Mouse (Mus musculus): Measurements from ENCODE around the gene Cd320. TPM values are rescaled to one million over a fixed set of nuclear protein-coding genes. Genes with fewer than 3 reads are reported as not detected.
"Not testable (repeated sequence)": the region's sequence is repeated elsewhere in the genome, so short reads cannot be mapped to it uniquely, and the experiment has no call there.

Cd320 gene
- polyA plus RNA-seq, 1 experiment from 2014 or later = 71.1 TPM

GRCm38 (mm10) chr17:33817184-33817968 lies 25.5 kb upstream of the Cd320 start:
- no peak for TF ChIP-seq CTCF (IDR thresholded peaks at IDR 0.05; ENCODE audit: low read depth)
- H3K9ac ChIP-seq = peak overlapping the region; percentile 78
- peaks cover 45% of the 10 kb centered on the region for H3K36me3 ChIP-seq (ENCODE audit: insufficient read depth)
- no peaks in the 10 kb centered on the region for H3K27me3 ChIP-seq (ENCODE audit: insufficient read depth, low read length)
- H3K4me3 ChIP-seq (ENCODE audit: low read depth, low read length) = peak overlapping the region; percentile 54
- H3K4me1 ChIP-seq (ENCODE audit: insufficient read depth) = peaks cover 16% of the 10 kb centered on the region
- H3K9me3 ChIP-seq (ENCODE audit: low read depth, low read length) = no peaks in the 10 kb centered on the region
- DNase-seq (peak; percentile 97), ATAC-seq (ENCODE audit: insufficient read depth) (peak; percentile 96)
- WGBS = under 1% methylated on average over 89 of the region's 89 CpGs
- peak overlapping the region; percentile 93 for H3K4me2 ChIP-seq
- peak overlapping the region; percentile 86 for H3K27ac ChIP-seq (ENCODE audit: low read depth)

- Histone ChIP-seq H3K27me3 (ENCODE audit: insufficient read depth, low read length) (no peaks in the 10 kb centered on the region), H3K4me3 (ENCODE audit: low read depth, low read length) (peak overlapping the region; percentile 54), H3K9ac (peak overlapping the region; percentile 78), H3K4me1 (ENCODE audit: insufficient read depth) (peaks cover 11% of the 10 kb centered on the region; the same call in 1 of the 2 replicates), H3K9me3 (ENCODE audit: low read depth, low read length) (no peaks in the 10 kb centered on the region), H3K27ac (ENCODE audit: low read depth) (peak overlapping the region; percentile 79), H3K4me2 (peak overlapping the region; percentile 93), H3K36me3 (ENCODE audit: insufficient read depth) (peaks cover 51% of the 10 kb centered on the region)
- ATAC-seq (ENCODE audit: insufficient read depth) = peak; percentile 45
- 16% methylated on average over 33 of the region's 33 CpGs for WGBS
- peak; percentile 28 for DNase-seq
- TF ChIP-seq CTCF (IDR thresholded peaks at IDR 0.05; ENCODE audit: low read depth) = no peak
These were observed 24.8 kb upstream of the Cd320 start for GRCm38 (mm10) chr17:33817969-33818643.

- ATAC-seq (ENCODE audit: insufficient read depth) (no peak), DNase-seq (no peak)
- WGBS = 67% methylated on average over 1 of the region's 1 CpGs
- 0 out of 2 replicates have a peak, but pooled peaks cover 7% of the 10 kb centered on the region for H3K4me1 ChIP-seq (ENCODE audit: insufficient read depth)
- no peaks in the 10 kb centered on the region for H3K9me3 ChIP-seq (ENCODE audit: low read depth, low read length)
- H3K27me3 ChIP-seq (ENCODE audit: insufficient read depth, low read length) = no peaks in the 10 kb centered on the region
- H3K36me3 ChIP-seq (ENCODE audit: insufficient read depth) = peaks cover 60% of the 10 kb centered on the region
- peak overlapping the region; percentile 88 for H3K4me2 ChIP-seq
- peak overlapping the region; percentile 92; the same call in 1 of the 2 replicates for H3K9ac ChIP-seq
- H3K4me3 ChIP-seq (ENCODE audit: low read depth, low read length) = peak overlapping the region; percentile 74; the same call in 1 of the 2 replicates
- TF ChIP-seq CTCF (IDR thresholded peaks at IDR 0.05; ENCODE audit: low read depth) = peak; percentile 36
- H3K27ac ChIP-seq (ENCODE audit: low read depth) = no peak overlapping the region
These were observed 20.4 kb upstream of the Cd320 start for GRCm38 (mm10) chr17:33822436-33822959.

- peaks cover 61% of the 10 kb centered on the region for H3K36me3 ChIP-seq (ENCODE audit: insufficient read depth)
- not testable (repeated sequence) for H3K27ac ChIP-seq (ENCODE audit: low read depth)
- WGBS = 66% methylated on average over 8 of the region's 8 CpGs
These were observed 19.7 kb upstream of the Cd320 start for GRCm38 (mm10) chr17:33823171-33823570.

GRCm38 (mm10) chr17:33824084-33824996 lies 18.6 kb upstream of the Cd320 start, which contains the start of the genes Rps28 and Ndufa7:
Gene Rps28 (minus strand): TSS chr17:33824562.
Gene Ndufa7 (plus strand): TSS chr17:33824572.
- DNase-seq (peak; percentile 99), ATAC-seq (ENCODE audit: insufficient read depth) (peak; percentile 95)
- Histone ChIP-seq H3K9me3 (ENCODE audit: low read depth, low read length) (no peaks in the 10 kb centered on the region), H3K4me1 (ENCODE audit: insufficient read depth) (no peaks in the 10 kb centered on the region), H3K9ac (peak within 1 kb of the TSS; percentile 92), H3K4me2 (peak within 1 kb of the TSS; percentile 88), H3K27me3 (ENCODE audit: insufficient read depth, low read length) (no peaks in the 10 kb centered on the region), H3K27ac (ENCODE audit: low read depth) (peak within 1 kb of the TSS; percentile 88), H3K36me3 (ENCODE audit: insufficient read depth) (peaks cover 55% of the 10 kb centered on the region), H3K4me3 (ENCODE audit: low read depth, low read length) (peak within 1 kb of the TSS; percentile 74)
- under 1% methylated on average over 51 of the region's 51 CpGs for WGBS
- no peak for TF ChIP-seq CTCF (IDR thresholded peaks at IDR 0.05; ENCODE audit: low read depth)

More at GRCm38 (mm10) chr17:33823171-33823570, 19.7 kb upstream of the Cd320 start:
- peak overlapping the region; percentile 74 for H3K4me3 ChIP-seq (ENCODE audit: low read depth, low read length)
- H3K27me3 ChIP-seq (ENCODE audit: insufficient read depth, low read length); H3K4me1 ChIP-seq (ENCODE audit: insufficient read depth); DNase-seq; H3K9me3 ChIP-seq (ENCODE audit: low read depth, low read length); ATAC-seq (ENCODE audit: insufficient read depth): not testable (repeated sequence)
- H3K9ac ChIP-seq = peak overlapping the region; percentile 92
- peak overlapping the region; percentile 88 for H3K4me2 ChIP-seq

- 5% methylated on average over 6 of the region's 6 CpGs for WGBS
- peak overlapping the region; percentile 92 for H3K9ac ChIP-seq
- H3K27ac ChIP-seq (ENCODE audit: low read depth) = peak overlapping the region; percentile 88
- DNase-seq; H3K27me3 ChIP-seq (ENCODE audit: insufficient read depth, low read length); H3K9me3 ChIP-seq (ENCODE audit: low read depth, low read length); ATAC-seq (ENCODE audit: insufficient read depth); H3K4me1 ChIP-seq (ENCODE audit: insufficient read depth): not testable (repeated sequence)
- peaks cover 55% of the 10 kb centered on the region for H3K36me3 ChIP-seq (ENCODE audit: insufficient read depth)
- H3K4me2 ChIP-seq = peak overlapping the region; percentile 86
- H3K4me3 ChIP-seq (ENCODE audit: low read depth, low read length) = peak overlapping the region; percentile 74
These were observed 17.9 kb upstream of the Cd320 start for GRCm38 (mm10) chr17:33824997-33825330.

All from lung, embryonic 14.5 days (tissue).